22 mouse cellular contexts compared by ENCODE assay signal in the genomic region with DNA sequence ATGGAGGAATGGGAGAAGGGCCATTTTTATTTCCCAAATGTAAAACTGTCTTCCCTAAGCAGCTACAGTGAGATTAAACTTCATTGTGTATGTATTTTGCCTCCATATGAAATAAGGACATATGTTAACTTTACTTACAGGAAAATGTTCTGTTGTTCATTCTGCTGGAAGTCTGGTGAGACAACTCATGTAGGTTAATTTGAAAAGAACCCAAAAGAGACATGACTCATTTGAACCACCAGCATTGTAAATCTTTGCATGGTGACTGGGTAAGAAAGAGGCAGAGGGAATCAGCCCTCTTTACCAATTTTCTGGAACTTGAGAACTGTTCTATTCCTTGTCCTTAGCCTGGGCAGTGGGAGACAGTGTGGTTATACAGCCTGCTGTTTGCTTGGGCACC.
"Had no signal": no experiment of that assay in that cellular context is flagged by ENCODE, and none has a peak within 500 bp of the region (broad histone marks: within the 10 kb centered on the region; RNA-seq: fewer than 3 reads in every experiment).

No protein-coding gene starts in this region.

- H3K27ac ChIP-seq: heart, adult 2 months; heart, embryonic 13.5 days; heart, embryonic 15.5 days; hindbrain, embryonic 13.5 days; hindbrain, embryonic 15.5 days; hindbrain, postnatal 0 days; kidney, embryonic 15.5 days; kidney, postnatal 0 days; limb, embryonic 10.5 days; limb, embryonic 12.5 days; liver, embryonic 13.5 days had no signal

- ATAC-seq: hindbrain, postnatal 0 days; intestine, embryonic 16.5 days had no signal

- DNase-seq: gastrocnemius, postnatal 14 days; gastrocnemius, postnatal 36 days; heart, adult 2 months; heart, postnatal 14 days; heart, postnatal 36 days; kidney, adult 11 months; kidney, adult 2 months; kidney, adult 9 months; kidney, postnatal 14 days; kidney, postnatal 36 days; liver; liver, embryonic 13.5 days had no signal

- H3K4me3 ChIP-seq: heart, adult 2 months; heart, embryonic 13.5 days; heart, embryonic 15.5 days; hindbrain, embryonic 13.5 days; hindbrain, embryonic 15.5 days; kidney, embryonic 15.5 days; limb, embryonic 10.5 days; limb, embryonic 12.5 days; liver, embryonic 13.5 days had no signal
